Mouse (Mus musculus) cerebellum, adult 2 months (tissue): ENCODE measurements around the gene Sox1.

Experiments
- CTCF ChIP-seq: fragments of 200-500 bp; IDR thresholded peaks from 2 replicates; pipeline ENCODE4 v1.5.1; 2011; ENCODE audit warnings: low read depth, mild to moderate bottlenecking, control low read depth, low read length, moderate library complexity, borderline replicate concordance; ENCODE audit not compliant: insufficient read depth
- POLR2A ChIP-seq: fragments of 200-500 bp; IDR thresholded peaks from 2 replicates; pipeline ENCODE4 v1.6.1; 2011; ENCODE audit warnings: low read length, control low read depth, borderline replicate concordance; ENCODE audit not compliant: insufficient read depth

GRCm38 (mm10) chr8:12427346-12427745, 32.3 kb downstream of the Sox1 start:
- no peak for TF ChIP-seq CTCF
- TF ChIP-seq POLR2A, result no peak
